Mouse (Mus musculus) activated CD4-positive, CD25-positive, alpha-beta regulatory T cell (primary cell): ENCODE results near the gene Ccdc12. TPM values are rescaled to one million over a fixed set of nuclear protein-coding genes. Genes with fewer than 3 reads are reported as not detected.

ENCODE experiments used
- polyA plus RNA-seq, 2 experiments: library from polyadenylated mRNA; unstranded; fragments of 100-300 nt; shearing (Covaris generic); gene quantifications; one replicate each; pipeline ENCODE4 v1.2.1; 2017

The Ccdc12 gene
- polyA plus RNA-seq = 100 to 1,000 TPM; 302 to 304 TPM

DNA sequence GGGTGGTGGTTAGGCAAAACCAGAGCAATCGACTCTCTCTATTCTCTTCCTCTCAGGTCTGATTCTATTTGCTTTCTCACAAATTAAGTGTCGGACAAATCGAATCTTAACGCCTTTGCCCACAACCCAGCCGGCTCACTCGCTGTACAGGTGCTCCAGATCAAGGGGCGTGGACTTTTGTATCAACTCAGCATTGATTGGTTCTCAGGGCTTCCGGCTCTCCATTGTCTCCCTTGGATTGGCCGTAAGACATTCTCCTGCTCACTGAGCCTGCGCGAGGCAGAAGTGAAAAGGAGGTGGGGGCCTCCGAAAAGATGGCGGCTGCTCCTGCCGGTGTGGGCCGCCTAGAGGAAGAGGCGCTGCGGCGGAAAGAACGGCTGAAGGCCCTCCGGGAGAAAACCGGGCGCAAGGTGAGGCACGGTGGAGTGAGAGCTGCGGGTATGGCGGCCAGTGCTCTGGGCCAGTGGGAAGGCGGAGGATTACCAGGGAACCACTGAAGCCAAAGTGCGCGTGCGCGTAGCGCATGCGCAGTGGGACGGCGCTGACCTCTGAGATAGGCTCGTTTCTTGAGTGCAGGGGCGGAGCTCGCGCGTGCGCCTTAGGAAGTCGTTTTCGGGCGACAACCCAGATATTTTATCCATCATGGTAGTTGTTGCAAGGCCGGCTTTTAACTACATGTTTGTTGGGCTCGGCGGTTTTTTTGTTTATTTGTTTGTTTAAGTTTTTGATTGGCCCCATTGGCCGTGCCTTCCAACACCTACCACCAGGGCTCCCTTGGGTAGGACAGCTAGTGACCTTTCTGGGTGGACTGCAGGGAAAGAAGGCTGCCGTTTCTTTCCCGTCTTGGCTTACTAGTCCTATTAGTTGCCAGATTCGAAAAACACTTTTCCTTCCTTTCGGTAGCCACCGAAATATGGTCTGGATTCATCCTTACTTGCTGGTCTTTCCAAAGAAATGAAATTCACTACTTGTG lies at the start of gene Ccdc12:
Ccdc12 (plus strand) TSS at position 255 of the 973 bp plus-strand sequence.

GRCm38 (mm10) chr9:110624361-110625166 lies 31.7 kb upstream of the Ccdc12 start, which contains the start of gene Nradd:
TSS of gene Nradd (minus strand) at chr9:110624452.

DNA sequence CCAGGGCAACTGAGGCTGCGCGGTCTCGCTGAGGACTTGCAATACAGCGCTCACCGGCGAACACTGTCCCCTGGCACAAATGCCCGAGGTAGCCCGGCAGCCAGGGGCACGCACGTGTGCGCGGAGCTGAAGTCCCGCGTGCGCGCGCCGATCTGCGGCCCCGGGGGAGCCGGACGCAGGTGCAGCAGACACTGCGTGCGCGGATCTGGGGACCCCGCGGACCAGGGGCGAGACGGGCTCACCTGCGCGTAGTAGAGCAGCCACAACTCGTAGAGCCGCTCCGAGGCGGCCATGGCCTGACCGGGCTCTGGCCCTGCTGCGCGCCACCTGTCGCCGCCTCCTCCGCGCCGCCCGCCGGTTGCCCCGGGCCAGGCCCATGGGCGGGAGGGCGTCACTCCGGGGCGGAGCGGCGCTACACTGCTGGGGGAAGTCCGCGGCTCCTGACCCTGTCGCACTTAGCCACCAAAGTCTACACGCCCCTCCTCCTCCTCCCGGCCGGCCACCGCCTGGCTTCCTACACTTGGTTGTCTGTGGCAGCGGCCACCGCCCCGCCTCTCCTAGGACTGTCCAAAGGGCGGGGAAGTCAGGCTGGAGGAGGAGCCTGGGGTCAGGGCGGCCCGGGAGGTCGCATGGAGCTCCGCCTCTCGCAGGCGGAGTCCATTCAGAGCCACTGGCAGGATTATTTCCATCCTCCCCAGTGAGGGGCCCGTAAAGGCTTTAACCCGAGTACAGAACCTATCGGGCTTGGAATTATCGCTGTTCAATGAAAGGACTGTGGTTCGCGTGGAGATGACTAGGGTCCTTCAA lies 2.4 kb upstream of the Ccdc12 start, which contains the start of gene Nbeal2:
Nbeal2 (minus strand) TSS at position 507 of the 807 bp plus-strand sequence.

DNA sequence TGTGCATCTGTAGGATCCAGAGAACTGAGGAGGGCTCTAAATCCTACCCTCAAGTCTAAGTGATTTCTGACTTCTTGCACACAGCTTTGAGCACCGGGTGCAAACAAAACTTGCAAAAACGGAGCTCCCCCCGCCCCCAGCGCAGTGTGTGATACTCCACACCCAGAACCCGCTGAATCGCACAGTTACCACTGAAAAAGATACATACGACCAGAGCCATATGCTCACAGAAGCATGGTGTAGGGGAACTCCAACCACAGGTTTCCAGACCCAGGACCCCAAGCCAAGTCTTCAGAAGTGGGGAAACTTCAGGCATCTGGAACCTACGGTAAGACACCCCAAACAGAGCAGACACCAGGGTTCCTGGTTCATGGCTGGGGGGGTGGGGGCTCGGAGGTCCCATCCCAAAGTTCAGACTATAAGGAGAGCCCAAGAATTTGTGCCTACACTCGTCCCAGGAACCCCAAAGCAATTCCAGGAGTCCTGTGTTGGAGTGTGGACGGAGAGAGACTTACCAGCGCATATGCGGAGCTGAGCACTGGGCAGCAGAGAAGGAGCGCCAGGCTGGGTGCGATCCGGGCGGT lies 85.5 kb downstream of the Ccdc12 start, which contains the start of gene Myl3:
Myl3 (plus strand) TSS at position 151 of the 584 bp plus-strand sequence.

DNA sequence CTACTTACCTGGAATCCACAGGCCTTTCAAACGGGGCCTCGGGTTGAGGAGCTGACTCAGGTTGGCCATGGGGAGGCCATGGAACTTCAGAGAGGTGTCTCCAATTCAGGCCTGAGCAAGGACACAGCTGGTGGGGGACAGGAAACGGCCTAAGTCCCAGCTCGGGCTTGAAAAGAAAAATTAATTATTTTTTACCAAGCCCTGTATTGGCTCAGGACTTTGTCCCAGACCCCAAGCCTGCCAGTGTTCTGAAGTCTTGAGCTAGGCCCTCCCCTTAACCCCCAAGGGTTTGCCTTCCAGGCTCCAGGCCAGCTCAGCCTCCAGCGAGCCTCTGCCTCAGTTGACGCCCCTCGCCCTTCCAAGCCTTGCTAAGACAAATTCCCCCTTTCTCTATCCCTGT lies 90.7 kb downstream of the Ccdc12 start, which contains the start of gene Pth1r:
Pth1r (minus strand) TSS at position 185 of the 400 bp plus-strand sequence.

Other genes with a start within 250 kb of the Ccdc12 start
- 1 to 10 TPM; 3.7 to 5.1 TPM for gene Ptpn23, start 248.3 kb upstream of the Ccdc12 start, polyA plus RNA-seq
- under 1 TPM; 0.28 to 0.52 TPM for gene Ngp, start 236.8 kb upstream of the Ccdc12 start, polyA plus RNA-seq
- gene Klhl18, start 179.8 kb upstream of the Ccdc12 start, polyA plus RNA-seq = 1 to 10 TPM; 6.8 to 8.0 TPM
- under 1 TPM; 0.27 to 0.38 TPM for gene Kif9, start 179.5 kb upstream of the Ccdc12 start, polyA plus RNA-seq
- 10 to 100 TPM; 31.2 to 36.0 TPM for gene Setd2, start 123.9 kb upstream of the Ccdc12 start, polyA plus RNA-seq
- gene Nradd, start 32.1 kb upstream of the Ccdc12 start, polyA plus RNA-seq = 1 to 10 TPM; 1.0 to 3.1 TPM
- gene Nbeal2, start 2.3 kb upstream of the Ccdc12 start, polyA plus RNA-seq = 10 to 100 TPM; 26.7 to 84.1 TPM
- not detected for gene Myl3, start 85.4 kb downstream of the Ccdc12 start, polyA plus RNA-seq
- gene Pth1r, start 90.6 kb downstream of the Ccdc12 start, polyA plus RNA-seq = under 1 TPM in 1 of 2 experiments, not detected in 1; 0.07 TPM
- gene Prss42, start 141.7 kb downstream of the Ccdc12 start, polyA plus RNA-seq = not detected
- gene Prss44, start 157.5 kb downstream of the Ccdc12 start, polyA plus RNA-seq = not detected
- under 1 TPM in 1 of 2 experiments, not detected in 1; 0.10 TPM for gene Prss43, start 170.2 kb downstream of the Ccdc12 start, polyA plus RNA-seq
- under 1 TPM in 1 of 2 experiments, not detected in 1; 0.20 TPM for gene Prss45, start 178.1 kb downstream of the Ccdc12 start, polyA plus RNA-seq
- not detected for gene Prss46, start 188.0 kb downstream of the Ccdc12 start, polyA plus RNA-seq
- gene Prss50, start 201.5 kb downstream of the Ccdc12 start, polyA plus RNA-seq = under 1 TPM in 1 of 2 experiments, not detected in 1; 0.77 TPM
- 10 to 100 TPM; 20.6 to 33.1 TPM for gene Als2cl, start 223.4 kb downstream of the Ccdc12 start, polyA plus RNA-seq
- 10 to 100 TPM in 1 of 2 experiments, 1 to 10 TPM in 1; 6.7 to 16.9 TPM for gene Tmie, start 223.6 kb downstream of the Ccdc12 start, polyA plus RNA-seq